In genomic region chr8:116942284-116943058, GRCm38 (mm10) we compare ENCODE assay signal across 8 mouse cellular contexts. TPM values are rescaled to one million over a fixed set of nuclear protein-coding genes. Genes with fewer than 3 reads are reported as not detected.
DNase-seq lines count a peak whose midpoint lies in the region; ATAC-seq and TF ChIP-seq lines count a peak whose summit lies in the region.

No protein-coding gene starts in this region.

- TF ChIP-seq CTCF in MEL (IDR thresholded peaks at IDR 0.05 in 2 of 3, conservative IDR thresholded peaks at IDR 0.05 in 1 of 3; ENCODE audit: control insufficient read depth in 1 of 3, insufficient read depth in 1 of 3, low read depth in 2 of 3, low read length in 3 of 3, poor library complexity in 1 of 3, severe bottlenecking in 1 of 3), result no peak
- no peak for TF ChIP-seq CTCF in liver, postnatal 0 days (IDR thresholded peaks at IDR 0.05; ENCODE audit: low read depth)

- H3K27ac ChIP-seq in heart, embryonic 16.5 days (ENCODE audit: low read length), result no peak overlapping the region
- no peak overlapping the region for H3K27ac ChIP-seq in heart, embryonic 10.5 days
- peak overlapping the region; percentile 45 for H3K27ac ChIP-seq in MEL (ENCODE audit: control insufficient read depth, low read depth, low read length)
- H3K27ac ChIP-seq in forebrain, embryonic 13.5 days, result no peak overlapping the region
- H3K27ac ChIP-seq in liver, postnatal 0 days (ENCODE audit: low read depth), result no peak overlapping the region

- WGBS in heart, embryonic 16.5 days, result 65% methylated on average over 12 of the region's 12 CpGs
- WGBS in heart, embryonic 10.5 days, result 67% methylated on average over 12 of the region's 12 CpGs
- 81% methylated on average over 12 of the region's 12 CpGs for WGBS in forebrain, embryonic 13.5 days
- WGBS in liver, postnatal 0 days (ENCODE audit: insufficient replicate concordance), result 59% methylated on average over 12 of the region's 12 CpGs

- H3K36me3 ChIP-seq in heart, embryonic 16.5 days (ENCODE audit: control insufficient read depth, insufficient read depth), result peaks cover 8% of the 10 kb centered on the region
- peaks cover 29% of the 10 kb centered on the region for H3K36me3 ChIP-seq in heart, embryonic 10.5 days
- H3K36me3 ChIP-seq in MEL (ENCODE audit: control insufficient read depth in 1 of 2, insufficient read depth in 2 of 2, low read length in 2 of 2), result peaks cover 0 to 22% of the 10 kb centered on the region in 2 experiments; a peak in 3 of 4 replicates
- peaks cover 12% of the 10 kb centered on the region for H3K36me3 ChIP-seq in forebrain, embryonic 13.5 days (ENCODE audit: poor library complexity, severe bottlenecking)
- 0 out of 2 replicates have a peak, but pooled peaks cover 4% of the 10 kb centered on the region for H3K36me3 ChIP-seq in liver, postnatal 0 days (replicated peaks; ENCODE audit: insufficient read depth, low read length)

- DNase-seq in heart, embryonic 10.5 days (ENCODE audit: low spot score), result no peak
- DNase-seq in MEL (ENCODE audit: low read depth, low spot score), result peak; percentile 79
- DNase-seq in liver, postnatal 0 days, result no peak
- no peak for DNase-seq in adrenal gland, adult 8-10 months
- DNase-seq in layer of hippocampus, adult 18-20 months (ENCODE audit: low spot score in 2 of 2), result no peak
- DNase-seq in kidney, adult 9 months, result no peak

- no peak for ATAC-seq in heart, embryonic 16.5 days (replicated peaks; ENCODE audit: extremely low read depth, insufficient read depth, low FRiP score)
- no peak for ATAC-seq in forebrain, embryonic 13.5 days
- ATAC-seq in liver, postnatal 0 days, result no peak

- no peak overlapping the region for H3K4me3 ChIP-seq in heart, embryonic 16.5 days (ENCODE audit: low read length)
- no peak overlapping the region for H3K4me3 ChIP-seq in heart, embryonic 10.5 days
- H3K4me3 ChIP-seq in MEL (ENCODE audit: control insufficient read depth in 1 of 2, insufficient read depth in 1 of 2, low read depth in 2 of 2, low read length in 2 of 2), result peak overlapping the region; percentile 32 to 59
- no peak overlapping the region for H3K4me3 ChIP-seq in forebrain, embryonic 13.5 days
- peak overlapping the region; percentile 97; the same call in 1 of the 2 replicates for H3K4me3 ChIP-seq in liver, postnatal 0 days (ENCODE audit: low read depth, low read length)

- no peak; a peak in 1 of 4 replicates for TF ChIP-seq POLR2A in MEL (IDR thresholded peaks at IDR 0.05; ENCODE audit: control insufficient read depth in 1 of 2, insufficient read depth in 1 of 2, low read depth in 1 of 2, low read length in 2 of 2, poor library complexity in 1 of 2)

- H3K4me2 ChIP-seq in heart, embryonic 16.5 days (ENCODE audit: low read depth, low read length), result peak overlapping the region; percentile 42; the same call in 1 of the 2 replicates
- peak overlapping the region; percentile 85; the same call in 1 of the 2 replicates for H3K4me2 ChIP-seq in forebrain, embryonic 13.5 days
- H3K4me2 ChIP-seq in liver, postnatal 0 days (ENCODE audit: low read depth, low read length), result peak overlapping the region; percentile 99

- no peak for TF ChIP-seq RAD21 in MEL (IDR thresholded peaks at IDR 0.05; ENCODE audit: low read depth, low read length)

- TF ChIP-seq EP300 in MEL (IDR thresholded peaks at IDR 0.05; ENCODE audit: low read depth in 1 of 2, low read length in 2 of 2), result no peak
- TF ChIP-seq EP300 in liver, postnatal 0 days (IDR thresholded peaks at IDR 0.05; ENCODE audit: low read depth), result no peak

- peaks cover 19% of the 10 kb centered on the region for H3K79me2 ChIP-seq in MEL (ENCODE audit: control insufficient read depth, insufficient read depth, low read length, poor library complexity)

- no peak overlapping the region for H3K9ac ChIP-seq in heart, embryonic 16.5 days (ENCODE audit: low read length)
- H3K9ac ChIP-seq in MEL (ENCODE audit: control insufficient read depth, low read depth, low read length, poor library complexity, severe bottlenecking), result peak overlapping the region; percentile 52
- H3K9ac ChIP-seq in forebrain, embryonic 13.5 days, result no peak overlapping the region
- no peak overlapping the region for H3K9ac ChIP-seq in liver, postnatal 0 days (replicated peaks)

- H3K4me1 ChIP-seq in heart, embryonic 16.5 days (ENCODE audit: control insufficient read depth, insufficient read depth, low read length), result peaks cover 31% of the 10 kb centered on the region
- H3K4me1 ChIP-seq in heart, embryonic 10.5 days, result peaks cover 39% of the 10 kb centered on the region
- H3K4me1 ChIP-seq in MEL (ENCODE audit: control insufficient read depth in 1 of 2, insufficient read depth in 2 of 2, low read length in 2 of 2), result peaks cover 1 to 26% of the 10 kb centered on the region in 2 experiments
- peaks cover 23% of the 10 kb centered on the region for H3K4me1 ChIP-seq in forebrain, embryonic 13.5 days
- H3K4me1 ChIP-seq in liver, postnatal 0 days (ENCODE audit: insufficient read depth), result peaks cover 31% of the 10 kb centered on the region

- H3K9me3 ChIP-seq in heart, embryonic 16.5 days (replicated peaks; ENCODE audit: control insufficient read depth, low read length), result no peaks in the 10 kb centered on the region
- H3K9me3 ChIP-seq in heart, embryonic 10.5 days, result no peaks in the 10 kb centered on the region
- no peaks in the 10 kb centered on the region for H3K9me3 ChIP-seq in MEL (replicated peaks; ENCODE audit: insufficient read depth, low read length)
- H3K9me3 ChIP-seq in forebrain, embryonic 13.5 days (replicated peaks), result no peaks in the 10 kb centered on the region
- no peaks in the 10 kb centered on the region for H3K9me3 ChIP-seq in liver, postnatal 0 days (ENCODE audit: low read length)

- no peaks in the 10 kb centered on the region for H3K27me3 ChIP-seq in heart, embryonic 16.5 days (ENCODE audit: control insufficient read depth, insufficient read depth, low read length)
- no peaks in the 10 kb centered on the region for H3K27me3 ChIP-seq in heart, embryonic 10.5 days (ENCODE audit: insufficient read depth, poor library complexity, severe bottlenecking)
- H3K27me3 ChIP-seq in MEL (ENCODE audit: control insufficient read depth in 1 of 2, insufficient read depth in 2 of 2, low read length in 2 of 2), result no peaks in the 10 kb centered on the region
- H3K27me3 ChIP-seq in forebrain, embryonic 13.5 days, result no peaks in the 10 kb centered on the region
- no peaks in the 10 kb centered on the region for H3K27me3 ChIP-seq in liver, postnatal 0 days (ENCODE audit: insufficient read depth, low read length)

RNA-seq across cellular contexts. Expression of gene Atmin, which starts 0.7 kb away (rescaled TPM):
- polyA plus RNA-seq in heart, embryonic 16.5 days (2015; fragmentation: Nextera tagmentation; extraction: Ambion mirVana), result 10.2 and 10.7 TPM in 2 replicates
- polyA plus RNA-seq in heart, embryonic 10.5 days (2016; fragmentation: Nextera tagmentation; extraction: Ambion mirVana), result 8.6 and 11.2 TPM in 2 replicates
- total RNA-seq in MEL (2012; rRNA removed), result 17.3 and 19.7 TPM in 2 replicates
- 10 to 100 TPM in 1 of 2 experiments, not detected in 1; 34.5 TPM for polyA plus RNA-seq in MEL (2012; ENCODE audit: insufficient read depth in 1 of 2, insufficient read length in 2 of 2, low read depth in 1 of 2, low replicate concordance in 2 of 2, missing spikeins in 1 of 2)
- 13.0 and 15.9 TPM in 2 replicates for polyA plus RNA-seq in forebrain, embryonic 13.5 days (2015; fragmentation: Nextera tagmentation; extraction: Ambion mirVana)
- polyA plus RNA-seq in liver, postnatal 0 days (2015; fragmentation: Nextera tagmentation; extraction: Ambion mirVana), result 2.9 and 3.1 TPM in 2 replicates
- total RNA-seq in adrenal gland, adult 8-10 months (2022), result 10 to 100 TPM; 23.9 to 33.7 (median 30.8) TPM
- 10 to 100 TPM; 43.9 to 47.8 TPM for total RNA-seq in layer of hippocampus, adult 18-20 months (2021)

RNA-seq across cellular contexts. Expression of gene Cenpn, which starts 20.9 kb away (rescaled TPM):
- 27.3 and 28.8 TPM in 2 replicates for polyA plus RNA-seq in heart, embryonic 16.5 days (2015; fragmentation: Nextera tagmentation; extraction: Ambion mirVana)
- 36.9 and 45.5 TPM in 2 replicates for polyA plus RNA-seq in heart, embryonic 10.5 days (2016; fragmentation: Nextera tagmentation; extraction: Ambion mirVana)
- 39.6 and 41.8 TPM in 2 replicates for total RNA-seq in MEL (2012; rRNA removed)
- 10 to 100 TPM in 1 of 2 experiments, not detected in 1; 59.5 TPM for polyA plus RNA-seq in MEL (2012; ENCODE audit: insufficient read depth in 1 of 2, insufficient read length in 2 of 2, low read depth in 1 of 2, low replicate concordance in 2 of 2, missing spikeins in 1 of 2)
- polyA plus RNA-seq in forebrain, embryonic 13.5 days (2015; fragmentation: Nextera tagmentation; extraction: Ambion mirVana), result 33.1 and 35.4 TPM in 2 replicates
- 10.6 and 11.8 TPM in 2 replicates for polyA plus RNA-seq in liver, postnatal 0 days (2015; fragmentation: Nextera tagmentation; extraction: Ambion mirVana)
- total RNA-seq in adrenal gland, adult 8-10 months (2022), result 1 to 10 TPM; 2.5 to 5.8 (median 4.4) TPM
- 1 to 10 TPM in 1 of 2 experiments, under 1 TPM in 1; 0.81 to 1.2 TPM for total RNA-seq in layer of hippocampus, adult 18-20 months (2021)

RNA-seq across cellular contexts. Expression of gene Cmc2, which starts 21.2 kb away (rescaled TPM):
- 126 and 133 TPM in 2 replicates for polyA plus RNA-seq in heart, embryonic 16.5 days (2015; fragmentation: Nextera tagmentation; extraction: Ambion mirVana)
- polyA plus RNA-seq in heart, embryonic 10.5 days (2016; fragmentation: Nextera tagmentation; extraction: Ambion mirVana), result 82.0 and 104 TPM in 2 replicates
- 60.2 and 65.4 TPM in 2 replicates for total RNA-seq in MEL (2012; rRNA removed)
- 100 to 1,000 TPM in 1 of 2 experiments, not detected in 1; 111 TPM for polyA plus RNA-seq in MEL (2012; ENCODE audit: insufficient read depth in 1 of 2, insufficient read length in 2 of 2, low read depth in 1 of 2, low replicate concordance in 2 of 2, missing spikeins in 1 of 2)
- 58.6 and 67.6 TPM in 2 replicates for polyA plus RNA-seq in forebrain, embryonic 13.5 days (2015; fragmentation: Nextera tagmentation; extraction: Ambion mirVana)
- polyA plus RNA-seq in liver, postnatal 0 days (2015; fragmentation: Nextera tagmentation; extraction: Ambion mirVana), result 47.3 and 51.9 TPM in 2 replicates
- 10 to 100 TPM; 46.5 to 55.8 (median 50.1) TPM for total RNA-seq in adrenal gland, adult 8-10 months (2022)
- 10 to 100 TPM; 11.6 to 14.7 TPM for total RNA-seq in layer of hippocampus, adult 18-20 months (2021)

RNA-seq across cellular contexts. Expression of gene 1700030J22Rik, which starts 36.3 kb away (rescaled TPM):
- polyA plus RNA-seq in heart, embryonic 16.5 days (2015; fragmentation: Nextera tagmentation; extraction: Ambion mirVana), result 0.70 and 1.6 TPM in 2 replicates
- polyA plus RNA-seq in heart, embryonic 10.5 days (2016; fragmentation: Nextera tagmentation; extraction: Ambion mirVana), result 0.74 and 1.3 TPM in 2 replicates
- total RNA-seq in MEL (2012; rRNA removed), result 0.15 and 0.16 TPM in 2 replicates
- polyA plus RNA-seq in MEL (2012; ENCODE audit: insufficient read depth in 1 of 2, insufficient read length in 2 of 2, low read depth in 1 of 2, low replicate concordance in 2 of 2, missing spikeins in 1 of 2), result under 1 TPM in 1 of 2 experiments, not detected in 1; 0.38 TPM
- 3.9 and 4.1 TPM in 2 replicates for polyA plus RNA-seq in forebrain, embryonic 13.5 days (2015; fragmentation: Nextera tagmentation; extraction: Ambion mirVana)
- 0.33 TPM in 2 replicates for polyA plus RNA-seq in liver, postnatal 0 days (2015; fragmentation: Nextera tagmentation; extraction: Ambion mirVana)
- total RNA-seq in adrenal gland, adult 8-10 months (2022), result 1 to 10 TPM; 1.8 to 2.4 (median 2.1) TPM
- total RNA-seq in layer of hippocampus, adult 18-20 months (2021), result 10 to 100 TPM in 1 of 2 experiments, 1 to 10 TPM in 1; 9.1 to 10.4 TPM

RNA-seq across cellular contexts. Expression of gene Gcsh, which starts 50.9 kb away (rescaled TPM):
- 83.3 and 86.0 TPM in 2 replicates for polyA plus RNA-seq in heart, embryonic 16.5 days (2015; fragmentation: Nextera tagmentation; extraction: Ambion mirVana)
- 106 and 140 TPM in 2 replicates for polyA plus RNA-seq in heart, embryonic 10.5 days (2016; fragmentation: Nextera tagmentation; extraction: Ambion mirVana)
- total RNA-seq in MEL (2012; rRNA removed), result 118 and 137 TPM in 2 replicates
- polyA plus RNA-seq in MEL (2012; ENCODE audit: insufficient read depth in 1 of 2, insufficient read length in 2 of 2, low read depth in 1 of 2, low replicate concordance in 2 of 2, missing spikeins in 1 of 2), result 10 to 100 TPM in 1 of 2 experiments, not detected in 1; 77.1 TPM
- 111 and 120 TPM in 2 replicates for polyA plus RNA-seq in forebrain, embryonic 13.5 days (2015; fragmentation: Nextera tagmentation; extraction: Ambion mirVana)
- 144 and 149 TPM in 2 replicates for polyA plus RNA-seq in liver, postnatal 0 days (2015; fragmentation: Nextera tagmentation; extraction: Ambion mirVana)
- total RNA-seq in adrenal gland, adult 8-10 months (2022), result 100 to 1,000 TPM; 142 to 228 (median 186) TPM
- total RNA-seq in layer of hippocampus, adult 18-20 months (2021), result 10 to 100 TPM; 43.9 to 50.1 TPM

Comparison
In these comparisons a context has a peak if more than half of its experiments do, and no peak if none do; other contexts are left out.
1. H3K4me2 ChIP-seq: peak in every context shown above with its lines; median percentile 99 in liver, postnatal 0 days; 85 in forebrain, embryonic 13.5 days; 42 in heart, embryonic 16.5 days.
2. H3K4me3 ChIP-seq: peak in MEL (2 of 2) and liver, postnatal 0 days (single experiment); none in heart, embryonic 16.5 days (single experiment), heart, embryonic 10.5 days (single experiment) and forebrain, embryonic 13.5 days (single experiment).